Mouse (Mus musculus): ENCODE data around the gene Gm20458.

The Gm20458 gene

GRCm38 (mm10) chr2:164435216-164436090 lies 25.3 kb upstream of the Gm20458 start:
- DNase-seq = no peak

GRCm38 (mm10) chr2:164436215-164436913 lies 24.4 kb upstream of the Gm20458 start:
- no peak for DNase-seq

GRCm38 (mm10) chr2:164436961-164437360 lies 23.8 kb upstream of the Gm20458 start:
- DNase-seq = no peak

GRCm38 (mm10) chr2:164437710-164438109 lies 23.1 kb upstream of the Gm20458 start:
- no peak for DNase-seq

GRCm38 (mm10) chr2:164438257-164438656 lies 22.5 kb upstream of the Gm20458 start:
- no peak for DNase-seq

- peak; percentile 45 for DNase-seq
Measured at GRCm38 (mm10) chr2:164439001-164439421, 21.8 kb upstream of the Gm20458 start.

GRCm38 (mm10) chr2:164440314-164440713 lies 20.5 kb upstream of the Gm20458 start:
- DNase-seq = no peak

- no peak for DNase-seq
Measured at GRCm38 (mm10) chr2:164441155-164441554, 19.6 kb upstream of the Gm20458 start.

- no peak for DNase-seq
Measured at GRCm38 (mm10) chr2:164441731-164442130, 19.0 kb upstream of the Gm20458 start.

- no peak for DNase-seq
Measured at GRCm38 (mm10) chr2:164442315-164443050, 18.3 kb upstream of the Gm20458 start.

- peak; percentile 35 for DNase-seq
Measured at GRCm38 (mm10) chr2:164443051-164443437, 17.7 kb upstream of the Gm20458 start.

- no peak for DNase-seq
Measured at GRCm38 (mm10) chr2:164443460-164444000, 17.2 kb upstream of the Gm20458 start, which contains the start of gene Sdc4. Gene Sdc4 (minus strand): TSS chr2:164443887.

GRCm38 (mm10) chr2:164444701-164445100 lies 16.1 kb upstream of the Gm20458 start:
- no peak for DNase-seq

- no peak for DNase-seq
Measured at GRCm38 (mm10) chr2:164445399-164446085, 15.2 kb upstream of the Gm20458 start.

GRCm38 (mm10) chr2:164446086-164446469 lies 14.7 kb upstream of the Gm20458 start:
- no peak for DNase-seq

- DNase-seq = no peak
Measured at GRCm38 (mm10) chr2:164448140-164448539, 12.6 kb upstream of the Gm20458 start.

GRCm38 (mm10) chr2:164448921-164449320 lies 11.8 kb upstream of the Gm20458 start:
- DNase-seq = no peak

- no peak for DNase-seq
Measured at GRCm38 (mm10) chr2:164449341-164450042, 11.3 kb upstream of the Gm20458 start.

GRCm38 (mm10) chr2:164452000-164452676 lies 8.6 kb upstream of the Gm20458 start:
- no peak for DNase-seq

- DNase-seq = no peak
Measured at GRCm38 (mm10) chr2:164453047-164453757, 7.6 kb upstream of the Gm20458 start.

Data from cerebellum, adult 9-11 months (tissue).